Mouse (Mus musculus) central nervous system, embryonic 18 days (tissue): ENCODE data around the gene Olfr104-ps. TPM values are rescaled to one million over a fixed set of nuclear protein-coding genes. Genes with fewer than 3 reads are reported as not detected.

Experiments used
- polyA plus RNA-seq: library from polyadenylated mRNA; depleted of rRNA; stranded (reverse); fragments of >200 nt; gene quantifications from 2 replicates; pipeline ENCODE4 v1.2.3, GENCODE M21; 2012; rRNA removed

Olfr104-ps gene
- polyA plus RNA-seq, result not detected in 2 replicates

DNA sequence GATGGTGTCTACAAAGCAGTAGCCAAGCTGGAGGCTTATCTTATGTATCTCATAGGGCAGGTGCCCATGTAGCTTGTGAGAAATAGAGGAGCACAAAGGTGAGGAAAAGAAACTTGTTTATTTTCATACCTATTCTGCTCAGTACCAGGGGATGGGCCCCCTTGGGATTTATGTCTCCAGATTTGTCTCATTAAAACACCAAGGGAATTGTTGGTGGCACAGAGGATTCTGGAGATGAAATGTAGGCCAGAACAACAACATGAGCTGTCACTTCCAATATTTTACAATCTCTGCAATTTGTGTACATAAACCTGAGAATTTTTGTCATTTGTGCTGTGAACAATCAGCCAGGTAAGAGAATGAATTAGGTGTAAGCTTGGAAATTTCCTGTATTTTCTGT, at the start of gene Olfr104-ps:
TSS of gene Olfr104-ps (plus strand) at position 301 of the 400 bp plus-strand sequence.

GRCm38 (mm10) chr17:37316954-37317353, 42.4 kb upstream of the Olfr104-ps start, which contains the start of gene Olfr102:
Olfr102 (minus strand) TSS chr17:37317054.

DNA sequence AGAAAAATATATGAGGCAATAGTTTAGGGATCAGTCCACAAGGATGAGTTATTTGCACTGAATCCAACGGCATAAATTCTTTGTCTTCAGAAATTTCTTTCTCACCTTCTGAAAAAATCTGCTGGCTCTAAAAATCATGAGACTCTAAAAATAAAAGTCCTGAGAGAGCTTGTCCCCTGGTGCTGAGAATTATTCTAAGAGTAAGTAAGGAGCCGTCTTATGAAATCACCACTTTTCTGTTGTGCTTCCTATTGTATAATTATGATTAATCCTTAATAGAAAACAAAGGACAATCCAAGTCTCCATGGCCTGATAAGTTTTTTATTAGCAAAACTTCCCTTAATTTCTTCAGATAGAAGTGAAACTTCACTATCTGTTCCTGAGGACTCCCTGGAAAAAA, 19.8 kb upstream of the Olfr104-ps start, which contains the start of gene Olfr103:
TSS of gene Olfr103 (minus strand) at position 101 of the 400 bp plus-strand sequence.

GRCm38 (mm10) chr17:37378733-37379132, 19.4 kb downstream of the Olfr104-ps start, which contains the start of gene Olfr105-ps:
Olfr105-ps (plus strand) TSS chr17:37379033.

DNA sequence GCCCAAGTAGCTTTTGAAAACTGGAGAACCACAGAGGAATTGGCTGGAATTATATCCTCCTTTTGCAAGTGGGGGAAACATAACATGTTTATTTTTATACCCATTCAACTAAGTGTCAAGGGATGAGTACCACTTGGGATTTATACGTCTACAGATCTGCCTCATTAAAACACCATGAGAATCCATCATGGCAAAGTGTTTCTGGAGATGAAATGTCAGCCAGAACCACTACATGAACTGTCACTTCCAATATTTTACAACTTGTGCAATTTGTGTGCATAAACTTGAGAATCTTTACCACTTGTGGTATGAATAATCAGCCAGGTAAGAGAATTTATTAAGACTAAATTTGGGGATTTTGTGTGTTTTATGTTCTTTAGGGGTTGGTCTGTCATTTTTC, 30.7 kb downstream of the Olfr104-ps start, which contains the start of gene Olfr106-ps:
TSS of gene Olfr106-ps (plus strand) at position 301 of the 400 bp plus-strand sequence.

GRCm38 (mm10) chr17:37398926-37399325, 39.5 kb downstream of the Olfr104-ps start, which contains the start of gene Olfr107:
Olfr107 (plus strand) TSS chr17:37399226.

Other genes with a start within 250 kb of the Olfr104-ps start
- not detected in 2 replicates for gene Olfr92, start 239.5 kb upstream of the Olfr104-ps start, polyA plus RNA-seq
- gene Olfr93, start 198.1 kb upstream of the Olfr104-ps start, polyA plus RNA-seq, result not detected in 2 replicates
- gene Ubd, start 165.7 kb upstream of the Olfr104-ps start, polyA plus RNA-seq, result not detected in 2 replicates
- gene Olfr94, start 158.6 kb upstream of the Olfr104-ps start, polyA plus RNA-seq, result not detected in 2 replicates
- 0.03 and 0.04 TPM in 2 replicates for gene Olfr95, start 146.5 kb upstream of the Olfr104-ps start, polyA plus RNA-seq
- gene Olfr96, start 139.4 kb upstream of the Olfr104-ps start, polyA plus RNA-seq, result not detected in 2 replicates
- gene Olfr97, start 122.3 kb upstream of the Olfr104-ps start, polyA plus RNA-seq, result not detected in 2 replicates
- not detected in 2 replicates for gene Olfr98, start 95.8 kb upstream of the Olfr104-ps start, polyA plus RNA-seq
- gene H2-M3, start 89.4 kb upstream of the Olfr104-ps start, polyA plus RNA-seq, result 0.83 and 0.98 TPM in 2 replicates
- gene Olfr99, start 76.1 kb upstream of the Olfr104-ps start, polyA plus RNA-seq, result not detected in 2 replicates
- gene Olfr101, start 55.3 kb upstream of the Olfr104-ps start, polyA plus RNA-seq, result not detected in 2 replicates
- not detected in 2 replicates for gene Olfr102, start 42.5 kb upstream of the Olfr104-ps start, polyA plus RNA-seq
- not detected in 2 replicates for gene Olfr103, start 19.9 kb upstream of the Olfr104-ps start, polyA plus RNA-seq
- not detected in 2 replicates for gene Olfr105-ps, start 19.5 kb downstream of the Olfr104-ps start, polyA plus RNA-seq
- gene Olfr106-ps, start 30.8 kb downstream of the Olfr104-ps start, polyA plus RNA-seq, result not detected in 2 replicates
- gene Olfr107, start 39.6 kb downstream of the Olfr104-ps start, polyA plus RNA-seq, result not detected in 2 replicates
- gene Olfr108, start 85.9 kb downstream of the Olfr104-ps start, polyA plus RNA-seq, result not detected in 2 replicates
- not detected in 2 replicates for gene Olfr109, start 99.3 kb downstream of the Olfr104-ps start, polyA plus RNA-seq
- gene H2-M2, start 124.0 kb downstream of the Olfr104-ps start, polyA plus RNA-seq, result not detected in 2 replicates
- gene Olfr110, start 132.9 kb downstream of the Olfr104-ps start, polyA plus RNA-seq, result 0.03 TPM in 1 of 2 replicates, not detected in the other
- 0.04 and 0.05 TPM in 2 replicates for gene Olfr111, start 148.4 kb downstream of the Olfr104-ps start, polyA plus RNA-seq
- not detected in 2 replicates for gene Olfr112, start 209.9 kb downstream of the Olfr104-ps start, polyA plus RNA-seq
- gene Olfr113, start 218.1 kb downstream of the Olfr104-ps start, polyA plus RNA-seq, result not detected in 2 replicates
- not detected in 2 replicates for gene Olfr114, start 233.2 kb downstream of the Olfr104-ps start, polyA plus RNA-seq